Mouse (Mus musculus): ENCODE measurements around the gene Trp53. TPM values are rescaled to one million over a fixed set of nuclear protein-coding genes. Genes with fewer than 3 reads are reported as not detected.
A peak's percentile ranks its signal among the peaks of the same experiment; 100 is the strongest.

The Trp53 gene
- polyA plus RNA-seq, 1 experiment, result 230 TPM

DNA sequence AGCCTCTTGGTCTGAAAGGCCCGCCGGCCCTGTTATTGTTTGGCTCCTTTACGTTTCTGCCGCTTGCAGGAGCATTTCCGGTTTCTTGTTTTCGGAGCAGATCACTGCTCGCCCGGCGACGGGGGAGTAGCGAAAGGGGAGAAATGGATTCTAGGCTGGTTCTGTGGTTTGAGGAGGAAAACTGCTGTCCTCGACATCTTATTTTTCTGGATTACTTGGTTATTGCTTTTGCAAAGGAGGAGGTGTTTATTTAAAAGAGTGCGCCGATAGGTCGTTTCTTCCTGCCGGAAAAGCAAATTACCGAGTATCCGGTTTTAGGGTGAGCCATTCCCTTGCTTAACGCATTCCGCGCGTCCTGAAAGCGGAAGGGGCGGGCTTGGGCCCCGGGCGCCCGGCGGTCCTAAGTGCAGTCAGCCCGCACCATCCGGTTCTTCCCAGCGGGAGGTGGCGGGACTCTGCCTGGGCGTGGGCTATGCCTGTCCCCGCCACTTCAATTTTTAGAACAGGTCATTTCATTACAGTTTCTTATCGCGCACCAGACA is 1.1 kb downstream of the Trp53 start:
- Histone ChIP-seq H3K36me3 (ENCODE audit: control insufficient read depth, insufficient read depth, low read length, poor library complexity, severe bottlenecking) (peaks cover 12% of the 10 kb centered on the region), H3K9me3 (replicated peaks; ENCODE audit: control insufficient read depth, insufficient read depth, low read length, poor library complexity, severe bottlenecking) (no peaks in the 10 kb centered on the region), H3K27ac (ENCODE audit: insufficient read depth, low read length) (peak overlapping the region; percentile 100), H3K4me3 (ENCODE audit: low read depth, low read length) (peak overlapping the region; percentile 96), H3K9ac (ENCODE audit: low read depth, poor library complexity, severe bottlenecking) (peak overlapping the region; percentile 92), H3K27me3 (ENCODE audit: control insufficient read depth, insufficient read depth, low read length, poor library complexity, severe bottlenecking) (no peaks in the 10 kb centered on the region), H3K4me1 (ENCODE audit: control insufficient read depth, insufficient read depth, low read length) (peaks cover 4% of the 10 kb centered on the region)
- TF ChIP-seq EP300 (IDR thresholded peaks at IDR 0.05; ENCODE audit: insufficient read depth, low read depth, low read length) (peak; percentile 78), CTCF (IDR thresholded peaks at IDR 0.05; ENCODE audit: low read depth, low read length) (no peak)

DNA sequence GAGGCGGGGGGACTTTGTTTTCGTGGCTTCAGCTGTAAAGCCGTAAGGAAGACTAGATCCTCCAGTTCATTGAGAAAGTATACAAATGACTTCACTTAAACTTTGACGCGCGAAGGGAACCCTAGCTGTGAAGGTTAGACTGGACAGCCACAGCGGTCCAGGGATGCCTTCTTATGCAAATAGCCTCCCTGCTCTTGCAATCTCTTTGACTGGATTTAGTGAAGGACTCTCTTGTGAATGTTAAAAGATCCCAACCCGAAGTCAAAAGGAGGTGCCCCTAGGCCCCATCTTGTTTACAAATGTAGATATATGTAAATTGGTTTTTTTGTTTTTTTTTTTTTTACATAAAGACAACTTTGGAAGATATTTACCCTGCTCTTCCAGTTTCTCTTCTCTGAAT is 1.7 kb downstream of the Trp53 start:
- Histone ChIP-seq H3K9me3 (replicated peaks; ENCODE audit: control insufficient read depth, insufficient read depth, low read length, poor library complexity, severe bottlenecking) (no peaks in the 10 kb centered on the region), H3K27me3 (ENCODE audit: control insufficient read depth, insufficient read depth, low read length, poor library complexity, severe bottlenecking) (no peaks in the 10 kb centered on the region), H3K36me3 (ENCODE audit: control insufficient read depth, insufficient read depth, low read length, poor library complexity, severe bottlenecking) (peaks cover 15% of the 10 kb centered on the region), H3K4me1 (ENCODE audit: control insufficient read depth, insufficient read depth, low read length) (peaks cover 4% of the 10 kb centered on the region), H3K4me3 (ENCODE audit: low read depth, low read length) (peak overlapping the region; percentile 96), H3K9ac (ENCODE audit: low read depth, poor library complexity, severe bottlenecking) (peak overlapping the region; percentile 92), H3K27ac (ENCODE audit: insufficient read depth, low read length) (peak overlapping the region; percentile 100)
- TF ChIP-seq POLR2A (IDR thresholded peaks at IDR 0.05; ENCODE audit: insufficient read depth, low read length), result no peak
- peak; percentile 94 for TF ChIP-seq EP300 (IDR thresholded peaks at IDR 0.05; ENCODE audit: insufficient read depth, low read depth, low read length)

DNA sequence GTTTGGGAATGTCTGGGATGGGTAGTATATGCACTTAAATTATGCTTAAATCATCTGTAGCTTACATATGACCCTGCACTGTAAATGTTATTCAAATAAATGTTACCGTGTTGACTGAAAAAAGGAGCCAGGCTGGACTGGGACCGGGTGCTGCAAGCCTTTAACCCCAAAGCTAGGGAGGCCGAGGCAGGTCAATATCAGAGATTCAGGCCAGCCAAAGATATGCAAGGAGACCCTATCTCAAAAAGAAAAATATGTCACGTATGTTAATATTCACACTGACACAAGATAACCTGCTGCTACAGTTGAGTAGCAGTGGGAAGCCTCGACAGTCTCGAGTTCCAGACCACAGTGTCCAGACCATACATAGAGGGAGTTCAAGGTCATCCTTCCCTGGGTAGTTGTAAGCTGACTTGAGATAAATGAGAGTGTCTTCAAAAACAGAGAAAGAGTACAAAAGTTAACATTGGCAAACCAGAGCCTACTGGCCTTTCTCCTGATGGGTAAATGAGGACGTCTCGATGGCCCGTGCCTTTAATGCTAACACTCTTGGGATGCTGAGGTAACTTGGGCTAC is 2.2 kb downstream of the Trp53 start:
- no peaks in the 10 kb centered on the region for H3K9me3 ChIP-seq (replicated peaks; ENCODE audit: control insufficient read depth, insufficient read depth, low read length, poor library complexity, severe bottlenecking)
- no peaks in the 10 kb centered on the region for H3K27me3 ChIP-seq (ENCODE audit: control insufficient read depth, insufficient read depth, low read length, poor library complexity, severe bottlenecking)
- H3K9ac ChIP-seq (ENCODE audit: low read depth, poor library complexity, severe bottlenecking), result peak overlapping the region; percentile 45
- peaks cover 15% of the 10 kb centered on the region for H3K36me3 ChIP-seq (ENCODE audit: control insufficient read depth, insufficient read depth, low read length, poor library complexity, severe bottlenecking)
- TF ChIP-seq CTCF (IDR thresholded peaks at IDR 0.05; ENCODE audit: low read depth, low read length), result no peak
- TF ChIP-seq POLR2A (IDR thresholded peaks at IDR 0.05; ENCODE audit: insufficient read depth, low read length), result no peak
- 0 out of 2 replicates have a peak, but pooled peaks have one; percentile 28 for TF ChIP-seq EP300 (IDR thresholded peaks at IDR 0.05; ENCODE audit: insufficient read depth, low read depth, low read length)
- peaks cover 2% of the 10 kb centered on the region for H3K4me1 ChIP-seq (ENCODE audit: control insufficient read depth, insufficient read depth, low read length)
- H3K4me3 ChIP-seq (ENCODE audit: low read depth, low read length), result peak overlapping the region; percentile 59
- peak overlapping the region; percentile 99 for H3K27ac ChIP-seq (ENCODE audit: insufficient read depth, low read length)

GRCm38 (mm10) chr11:69584008-69584407 is 3.8 kb downstream of the Trp53 start:
- Histone ChIP-seq H3K9me3 (replicated peaks; ENCODE audit: control insufficient read depth, insufficient read depth, low read length, poor library complexity, severe bottlenecking) (no peaks in the 10 kb centered on the region), H3K4me1 (ENCODE audit: control insufficient read depth, insufficient read depth, low read length) (peaks cover 2% of the 10 kb centered on the region), H3K36me3 (ENCODE audit: control insufficient read depth, insufficient read depth, low read length, poor library complexity, severe bottlenecking) (peaks cover 27% of the 10 kb centered on the region), H3K27me3 (ENCODE audit: control insufficient read depth, insufficient read depth, low read length, poor library complexity, severe bottlenecking) (no peaks in the 10 kb centered on the region), H3K9ac (ENCODE audit: low read depth, poor library complexity, severe bottlenecking) (peak overlapping the region; percentile 46), H3K27ac (ENCODE audit: insufficient read depth, low read length) (peak overlapping the region; percentile 15), H3K4me3 (ENCODE audit: low read depth, low read length) (peak overlapping the region; percentile 13; the same call in 1 of the 2 replicates)
- TF ChIP-seq POLR2A (IDR thresholded peaks at IDR 0.05; ENCODE audit: insufficient read depth, low read length) (no peak), CTCF (IDR thresholded peaks at IDR 0.05; ENCODE audit: low read depth, low read length) (no peak), EP300 (IDR thresholded peaks at IDR 0.05; ENCODE audit: insufficient read depth, low read depth, low read length) (no peak)

GRCm38 (mm10) chr11:69584937-69585336 is 4.8 kb downstream of the Trp53 start:
- Histone ChIP-seq H3K4me3 (ENCODE audit: low read depth, low read length) (no peak overlapping the region), H3K27me3 (ENCODE audit: control insufficient read depth, insufficient read depth, low read length, poor library complexity, severe bottlenecking) (no peaks in the 10 kb centered on the region), H3K9me3 (replicated peaks; ENCODE audit: control insufficient read depth, insufficient read depth, low read length, poor library complexity, severe bottlenecking) (no peaks in the 10 kb centered on the region), H3K27ac (ENCODE audit: insufficient read depth, low read length) (0 out of 2 replicates have a peak overlapping the region, but pooled peaks have one; percentile 15), H3K9ac (ENCODE audit: low read depth, poor library complexity, severe bottlenecking) (peak overlapping the region; percentile 46; the same call in 1 of the 2 replicates), H3K4me1 (ENCODE audit: control insufficient read depth, insufficient read depth, low read length) (peaks cover 2% of the 10 kb centered on the region), H3K36me3 (ENCODE audit: control insufficient read depth, insufficient read depth, low read length, poor library complexity, severe bottlenecking) (peaks cover 37% of the 10 kb centered on the region)
- TF ChIP-seq POLR2A (IDR thresholded peaks at IDR 0.05; ENCODE audit: insufficient read depth, low read length), result no peak
- no peak for TF ChIP-seq EP300 (IDR thresholded peaks at IDR 0.05; ENCODE audit: insufficient read depth, low read depth, low read length)
- TF ChIP-seq CTCF (IDR thresholded peaks at IDR 0.05; ENCODE audit: low read depth, low read length), result no peak

DNA sequence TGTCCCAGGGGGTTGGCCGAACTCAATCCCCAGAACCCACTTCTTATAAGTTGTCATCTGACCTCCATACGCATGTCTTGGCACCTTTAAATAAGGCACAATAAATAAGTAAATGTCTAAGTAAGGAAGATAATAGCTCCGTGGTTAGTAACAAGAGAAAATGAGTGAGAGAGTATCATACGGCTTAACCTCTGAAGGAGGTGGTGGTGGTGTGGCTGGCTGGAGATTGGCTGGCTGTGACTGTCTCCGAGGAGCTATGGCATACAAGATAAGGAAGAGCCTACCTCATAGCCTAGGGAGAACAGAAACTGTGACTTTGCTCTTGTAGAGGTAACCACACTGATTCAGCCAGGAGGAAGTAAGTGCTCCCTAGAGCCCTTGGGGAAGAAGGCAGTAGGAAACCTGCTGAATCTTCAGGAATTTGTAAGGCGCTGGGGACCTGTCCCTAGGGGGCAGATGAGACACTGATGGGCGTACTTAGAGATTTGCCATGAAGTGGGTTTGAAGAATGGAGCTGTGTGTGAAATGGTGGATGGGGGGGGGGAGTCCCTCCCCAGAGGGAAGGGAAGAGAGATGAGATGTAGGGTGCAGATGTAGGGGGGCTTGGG is 5.7 kb downstream of the Trp53 start:
- Histone ChIP-seq H3K9me3 (replicated peaks; ENCODE audit: control insufficient read depth, insufficient read depth, low read length, poor library complexity, severe bottlenecking) (no peaks in the 10 kb centered on the region), H3K27ac (ENCODE audit: insufficient read depth, low read length) (peak overlapping the region; percentile 14; the same call in 1 of the 2 replicates), H3K9ac (ENCODE audit: low read depth, poor library complexity, severe bottlenecking) (no peak overlapping the region), H3K36me3 (ENCODE audit: control insufficient read depth, insufficient read depth, low read length, poor library complexity, severe bottlenecking) (peaks cover 45% of the 10 kb centered on the region), H3K4me3 (ENCODE audit: low read depth, low read length) (no peak overlapping the region), H3K4me1 (ENCODE audit: control insufficient read depth, insufficient read depth, low read length) (peaks cover 2% of the 10 kb centered on the region), H3K27me3 (ENCODE audit: control insufficient read depth, insufficient read depth, low read length, poor library complexity, severe bottlenecking) (no peaks in the 10 kb centered on the region)
- TF ChIP-seq EP300 (IDR thresholded peaks at IDR 0.05; ENCODE audit: insufficient read depth, low read depth, low read length), result no peak
- TF ChIP-seq CTCF (IDR thresholded peaks at IDR 0.05; ENCODE audit: low read depth, low read length), result no peak
- TF ChIP-seq POLR2A (IDR thresholded peaks at IDR 0.05; ENCODE audit: insufficient read depth, low read length), result no peak
